Mouse (Mus musculus) stomach, postnatal 0 days (tissue): ENCODE measurements around the gene Zfp451.

Source experiments
- CTCF ChIP-seq: IDR thresholded peaks from 2 replicates; pipeline ENCODE4 v1.5.1; 2016; ENCODE audit warnings: antibody characterized with exemption, low read depth, mild to moderate bottlenecking, moderate library complexity
- EP300 ChIP-seq: optimal IDR thresholded peaks from 2 replicates; pipeline ENCODE3; 2016; ENCODE audit warnings: antibody characterized with exemption

DNA sequence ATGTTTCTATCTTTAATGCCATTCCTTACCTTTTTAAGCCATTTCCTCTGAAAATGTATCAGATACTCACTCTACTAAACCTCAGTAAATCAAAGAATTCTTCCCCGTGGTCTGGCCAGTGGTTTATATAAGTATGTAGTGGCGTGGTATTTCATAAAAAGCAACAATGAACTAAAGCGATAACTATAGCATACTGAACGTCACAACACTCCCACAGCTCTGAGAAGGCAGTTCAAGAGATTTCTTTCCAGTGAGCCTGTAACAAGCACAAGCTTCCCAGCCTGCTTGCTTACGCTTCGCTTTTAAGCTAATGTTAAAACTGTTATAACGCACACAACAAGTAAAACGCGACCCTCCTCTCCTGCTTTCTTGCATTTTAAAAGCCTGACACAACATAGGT lies 42.3 kb downstream of the Zfp451 start:
- TF ChIP-seq CTCF (no peak), EP300 (no peak)
